Mouse (Mus musculus) fat pad, adult 2 months (tissue): ENCODE data around the gene Phf7.

ENCODE experiments used
- DNase-seq: peaks from one replicate; pipeline ENCODE4 v3.0.0-alpha.2; 2011; ENCODE audit warnings: low read depth, low spot score; ENCODE audit errors: extremely low read depth

Gene Phf7

GRCm38 (mm10) chr14:31233070-31233995, 17.8 kb downstream of the Phf7 start:
- no peak for DNase-seq

GRCm38 (mm10) chr14:31232404-31233069, 18.6 kb downstream of the Phf7 start:
- DNase-seq, result no peak

DNA sequence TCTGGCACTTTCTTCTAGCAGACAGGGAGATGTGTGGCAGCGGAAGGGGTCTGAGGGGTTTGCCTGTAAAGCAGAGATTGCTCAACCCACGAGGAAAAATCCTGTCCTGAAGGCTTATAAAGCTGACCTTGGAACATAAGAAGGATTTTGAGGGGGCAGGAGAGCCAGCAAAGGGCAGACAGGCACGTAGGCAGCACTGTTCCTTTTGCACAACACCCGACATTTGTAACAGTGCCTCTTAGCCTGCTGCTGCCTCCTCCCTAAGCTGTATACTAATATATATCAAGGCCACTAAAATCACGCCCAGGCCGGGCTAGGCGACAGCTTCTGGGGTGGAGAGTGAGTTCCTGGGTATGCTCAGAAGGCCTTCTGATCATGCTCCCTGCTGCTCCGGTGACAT, 20.7 kb downstream of the Phf7 start:
- DNase-seq, result no peak

DNA sequence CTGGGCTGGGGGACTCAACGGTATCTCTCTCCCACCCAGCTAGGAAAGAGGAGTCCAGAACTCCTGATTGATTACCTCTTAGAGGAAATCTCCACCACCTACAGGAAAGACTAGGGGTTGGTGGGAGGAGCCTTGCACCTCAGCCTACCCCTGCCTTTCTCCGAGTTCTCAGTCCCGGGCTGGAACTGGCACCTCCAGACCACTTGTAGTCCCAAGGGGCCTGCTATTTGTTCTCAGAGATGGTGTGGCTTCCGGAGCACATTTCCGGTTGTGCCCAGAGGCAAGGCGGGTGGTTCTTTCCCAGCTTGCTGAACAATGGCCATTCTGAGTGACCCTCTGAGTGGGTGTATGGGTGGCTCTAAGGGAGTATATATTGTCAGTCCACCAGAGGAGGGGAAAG, 22.9 kb downstream of the Phf7 start:
- no peak for DNase-seq

GRCm38 (mm10) chr14:31226978-31227377, 24.1 kb downstream of the Phf7 start:
- no peak for DNase-seq

DNA sequence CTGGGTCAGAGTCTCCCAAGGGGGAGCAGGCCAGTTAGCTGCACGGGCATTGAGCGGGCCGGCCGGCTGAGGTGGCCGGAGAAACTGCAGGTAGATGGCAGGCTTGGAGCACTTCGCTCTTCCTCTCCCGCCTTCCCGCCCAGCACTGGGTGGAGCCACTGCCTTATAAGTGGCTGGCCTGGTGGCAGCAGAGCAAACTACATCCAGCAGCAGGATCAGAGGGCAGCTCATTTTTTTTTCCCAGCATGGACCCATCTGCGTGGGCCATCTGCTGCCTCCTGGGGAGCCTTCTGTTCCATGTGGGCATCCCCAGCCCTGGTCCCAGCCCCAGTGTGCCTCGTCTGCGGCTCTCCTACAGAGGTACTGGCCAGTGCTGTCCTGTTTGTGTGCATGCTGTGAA, 33.5 kb downstream of the Phf7 start, which contains the start of gene Sema3g:
TSS of gene Sema3g (plus strand) at position 195 of the 400 bp plus-strand sequence.
- DNase-seq, result no peak

GRCm38 (mm10) chr14:31216846-31217245, 34.3 kb downstream of the Phf7 start, which contains the start of gene Nisch:
TSS of gene Nisch (minus strand) at chr14:31216946.
- DNase-seq, result no peak

DNA sequence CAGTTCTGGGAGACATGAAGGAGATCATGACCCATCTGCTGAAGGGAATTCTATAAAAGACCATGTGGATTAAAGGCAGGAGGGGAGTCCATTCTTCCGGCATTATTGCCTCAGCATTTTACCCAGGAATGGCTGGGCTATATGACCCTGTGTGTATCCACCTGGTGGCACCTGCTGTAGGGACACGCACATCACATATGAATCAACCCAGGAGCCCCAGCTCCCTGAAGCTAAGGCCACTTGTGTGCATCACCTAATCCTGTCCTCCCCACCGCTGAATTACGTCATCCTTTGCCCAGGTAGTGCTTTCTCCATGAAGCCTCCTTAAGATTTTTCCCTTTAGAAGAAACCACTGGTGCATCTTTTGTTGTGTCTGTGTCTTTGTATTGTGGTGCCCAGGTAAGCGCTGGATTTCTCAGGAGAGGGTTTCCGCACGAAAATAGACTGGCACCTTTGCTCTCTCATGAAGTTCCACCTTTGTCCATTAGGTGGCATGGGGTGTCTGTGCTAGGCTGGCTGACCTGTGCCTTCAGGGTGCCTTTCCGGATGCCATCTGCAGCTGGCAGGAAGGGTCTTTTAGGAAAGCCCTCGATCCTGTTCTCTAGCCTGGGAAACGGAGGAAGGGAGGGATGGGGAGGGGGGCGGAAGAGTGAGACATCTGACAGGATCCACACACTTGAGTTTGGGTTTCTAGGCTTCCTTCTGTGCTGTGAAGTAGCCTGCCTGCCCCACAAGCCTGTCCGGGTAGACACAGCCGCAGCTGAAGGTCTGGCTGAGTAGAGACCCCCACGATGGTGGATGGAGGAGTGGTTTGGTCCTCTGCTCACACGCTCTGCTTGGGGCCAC, 35.7 kb downstream of the Phf7 start:
- DNase-seq, result no peak

GRCm38 (mm10) chr14:31214684-31215083, 36.4 kb downstream of the Phf7 start:
- DNase-seq, result no peak

- DNase-seq, result no peak
Observed at GRCm38 (mm10) chr14:31213868-31214267, 37.2 kb downstream of the Phf7 start.

- DNase-seq, result no peak
Observed at GRCm38 (mm10) chr14:31212499-31212898, 38.6 kb downstream of the Phf7 start.

DNA sequence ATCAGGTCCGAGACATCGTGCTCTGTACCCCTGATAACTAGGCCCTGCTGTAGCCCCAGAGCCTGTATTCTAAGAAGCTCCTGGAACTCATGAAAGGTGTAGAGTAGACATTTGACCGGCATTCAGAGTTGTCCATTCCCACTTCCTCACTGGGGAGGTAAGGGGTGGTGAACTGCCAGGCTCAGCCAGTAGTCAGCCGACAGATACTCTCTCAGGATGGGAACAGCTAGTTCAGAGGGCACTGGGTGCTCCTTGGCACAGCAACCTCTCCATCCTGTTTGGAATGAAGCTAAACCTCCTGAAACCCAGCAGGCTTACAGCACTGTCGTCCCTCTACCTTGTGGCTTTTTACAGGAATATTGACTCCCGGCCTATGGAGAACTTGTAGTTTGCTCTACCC, 39.3 kb downstream of the Phf7 start:
- no peak for DNase-seq

DNA sequence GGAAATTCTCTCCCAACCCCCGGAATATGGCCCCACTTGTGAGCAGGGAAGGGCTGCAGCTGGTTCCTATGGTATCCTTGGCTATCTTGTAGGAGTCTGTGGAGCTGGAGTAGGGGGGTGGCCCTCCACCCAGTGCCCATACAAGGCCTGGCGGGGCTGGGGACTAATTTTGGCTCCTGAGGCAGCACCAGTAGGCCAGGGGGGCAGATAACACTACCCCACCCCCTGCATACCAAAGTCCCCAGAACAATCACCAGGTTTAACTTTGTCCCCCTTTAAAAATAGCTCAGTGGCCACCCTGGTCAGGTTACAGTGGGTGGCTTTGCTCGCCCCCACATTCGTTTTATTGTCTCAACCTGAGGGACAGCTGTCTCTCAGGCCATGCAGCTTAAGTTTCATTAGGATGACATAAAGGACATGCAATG, 42.0 kb downstream of the Phf7 start:
- no peak for DNase-seq

- no peak for DNase-seq
Observed at GRCm38 (mm10) chr14:31208084-31208483, 43.0 kb downstream of the Phf7 start, which contains the start of gene Tnnc1. TSS of gene Tnnc1 (plus strand) at chr14:31208312.

GRCm38 (mm10) chr14:31207070-31207830, 43.9 kb downstream of the Phf7 start:
- no peak for DNase-seq

DNA sequence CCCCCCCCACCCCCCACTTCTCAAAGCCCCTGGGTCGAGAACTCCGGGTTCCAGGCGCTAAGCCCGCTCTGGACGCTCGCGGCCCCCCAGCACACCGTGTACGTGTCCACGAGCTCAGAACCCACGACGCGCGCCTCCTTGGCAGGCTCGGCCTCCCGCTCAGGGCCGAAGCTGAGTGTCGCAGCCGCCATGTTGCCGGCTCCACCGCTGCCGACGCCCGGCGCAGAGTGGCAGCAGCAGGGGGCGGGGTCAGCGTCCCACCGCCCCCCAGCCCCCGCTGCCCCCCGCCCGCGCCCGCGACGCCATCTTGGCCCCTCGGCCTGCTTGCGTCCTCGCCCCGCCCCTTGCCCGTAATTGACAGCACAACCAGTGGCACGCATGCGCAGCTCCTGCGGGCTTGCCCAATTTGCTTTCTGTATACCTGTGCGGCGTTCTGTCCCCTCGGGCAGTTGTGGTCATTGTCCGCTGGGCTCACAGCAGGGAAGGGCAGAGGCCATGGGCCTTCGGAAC, 44.6 kb downstream of the Phf7 start:
- no peak for DNase-seq

GRCm38 (mm10) chr14:31205562-31206467, 45.3 kb downstream of the Phf7 start:
- DNase-seq, result no peak

GRCm38 (mm10) chr14:31205244-31205561, 45.9 kb downstream of the Phf7 start:
- DNase-seq, result no peak

DNA sequence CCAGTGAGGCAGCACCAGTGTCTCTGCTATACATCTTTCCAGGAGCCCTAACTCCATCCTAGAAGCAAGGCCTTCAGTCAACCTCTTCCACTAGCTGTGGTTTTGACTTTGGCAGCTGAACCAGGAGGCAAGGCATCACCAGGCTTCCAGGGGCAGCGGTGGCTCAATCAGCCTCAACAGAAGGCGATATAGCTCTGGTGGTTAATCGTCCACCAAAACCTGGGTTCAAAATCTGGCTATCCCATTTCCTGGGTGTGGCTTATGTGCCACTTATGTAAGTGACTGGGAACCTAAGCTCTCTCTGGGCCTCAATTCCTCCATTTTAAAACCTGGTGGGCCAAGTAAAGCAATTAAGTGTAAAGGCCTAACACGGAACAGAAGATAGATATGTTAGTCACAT, 46.3 kb downstream of the Phf7 start:
- DNase-seq, result no peak
